Mouse (Mus musculus) thymus, postnatal 36 days (tissue): Measurements from ENCODE around the gene Sfmbt2.

ENCODE experiments used
- DNase-seq, 2 experiments: peaks; one replicate each; pipeline ENCODE4 v3.0.0; 2022; ENCODE audit warnings: mixed read lengths in 2 of 2

The Sfmbt2 gene

GRCm38 (mm10) chr2:10569392-10569791 is 199.1 kb downstream of the Sfmbt2 start:
- no peak for DNase-seq

- DNase-seq, result no peak
Measured at GRCm38 (mm10) chr2:10572311-10572710, 202.0 kb downstream of the Sfmbt2 start.

- DNase-seq, result no peak
Measured at GRCm38 (mm10) chr2:10575962-10576740, 205.8 kb downstream of the Sfmbt2 start.

GRCm38 (mm10) chr2:10582673-10583072 is 212.4 kb downstream of the Sfmbt2 start:
- DNase-seq, result no peak

- no peak for DNase-seq
Measured at GRCm38 (mm10) chr2:10583103-10583502, 212.8 kb downstream of the Sfmbt2 start.

GRCm38 (mm10) chr2:10591310-10591709 is 221.0 kb downstream of the Sfmbt2 start:
- DNase-seq, result no peak

GRCm38 (mm10) chr2:10615500-10615899 is 245.2 kb downstream of the Sfmbt2 start:
- no peak for DNase-seq
